Mouse (Mus musculus) stomach, embryonic 16.5 days (tissue): ENCODE results near the gene Gm20716. TPM values are rescaled to one million over a fixed set of nuclear protein-coding genes. Genes with fewer than 3 reads are reported as not detected.

ENCODE experiments used
- ATAC-seq: fragments of 200-750 bp; cut with Nextera tagmentation; 2 replicates; pipeline ENCODE4 v1.8.0; 2017; ENCODE audit warnings: moderate number of reproducible peaks, moderate TSS enrichment; ENCODE audit not compliant: insufficient read depth, low FRiP score
- H3K27ac ChIP-seq: fragments of 300-500 bp; sonication (generic); 2 replicates; pipeline ENCODE4 v1.5.1; 2014; ENCODE audit warnings: low read length
- H3K27me3 ChIP-seq: fragments of 300-500 bp; sonication (generic); 2 replicates; pipeline ENCODE4 v1.6.1; 2014; ENCODE audit warnings: low read length, control low read depth, mixed read lengths; ENCODE audit not compliant: control insufficient read depth, insufficient read depth
- H3K36me3 ChIP-seq: fragments of 300-500 bp; sonication (generic); 2 replicates; pipeline ENCODE4 v1.6.1; 2014; ENCODE audit warnings: low read length; ENCODE audit not compliant: control insufficient read depth, insufficient read depth
- H3K4me1 ChIP-seq: fragments of 300-500 bp; sonication (generic); 2 replicates; pipeline ENCODE4 v1.6.1; 2014; ENCODE audit warnings: low read length, control low read depth, mixed read lengths; ENCODE audit not compliant: control insufficient read depth, insufficient read depth
- H3K4me2 ChIP-seq: fragments of 300-500 bp; sonication (generic); 2 replicates; pipeline ENCODE4 v1.6.1; 2014; ENCODE audit warnings: low read depth, low read length, mixed read lengths
- H3K4me3 ChIP-seq: fragments of 300-500 bp; sonication (generic); replicated peaks from 2 replicates; pipeline ENCODE4 v1.5.1; 2014; ENCODE audit warnings: mild to moderate bottlenecking, low read length
- H3K9ac ChIP-seq: fragments of 300-500 bp; sonication (generic); 2 replicates; pipeline ENCODE4 v1.6.1; 2014; ENCODE audit warnings: low read length
- H3K9me3 ChIP-seq: fragments of 300-500 bp; sonication (generic); replicated peaks from 2 replicates; pipeline ENCODE4 v1.6.1; 2016; ENCODE audit warnings: low read length, control low read depth; ENCODE audit not compliant: control insufficient read depth
- WGBS: fragments of 180-500 bp; shearing (Covaris S2); extraction: QIAGEN DNeasy Blood & Tissue Kit; methylation state at CpG from one replicate; pipeline ENCODE4 v1.1.7; 2014; 5-methylcytosine and 5-hydroxymethylcytosine counted together
- polyA plus RNA-seq: library from polyadenylated mRNA; unstranded; fragments of >200 nt; fragmentation: Nextera tagmentation; extraction: Ambion mirVana; gene quantifications from 2 replicates; pipeline ENCODE4 v1.2.1, GENCODE M21; 2015

Gene Gm20716
- 12.3 and 12.6 TPM in 2 replicates for polyA plus RNA-seq

DNA sequence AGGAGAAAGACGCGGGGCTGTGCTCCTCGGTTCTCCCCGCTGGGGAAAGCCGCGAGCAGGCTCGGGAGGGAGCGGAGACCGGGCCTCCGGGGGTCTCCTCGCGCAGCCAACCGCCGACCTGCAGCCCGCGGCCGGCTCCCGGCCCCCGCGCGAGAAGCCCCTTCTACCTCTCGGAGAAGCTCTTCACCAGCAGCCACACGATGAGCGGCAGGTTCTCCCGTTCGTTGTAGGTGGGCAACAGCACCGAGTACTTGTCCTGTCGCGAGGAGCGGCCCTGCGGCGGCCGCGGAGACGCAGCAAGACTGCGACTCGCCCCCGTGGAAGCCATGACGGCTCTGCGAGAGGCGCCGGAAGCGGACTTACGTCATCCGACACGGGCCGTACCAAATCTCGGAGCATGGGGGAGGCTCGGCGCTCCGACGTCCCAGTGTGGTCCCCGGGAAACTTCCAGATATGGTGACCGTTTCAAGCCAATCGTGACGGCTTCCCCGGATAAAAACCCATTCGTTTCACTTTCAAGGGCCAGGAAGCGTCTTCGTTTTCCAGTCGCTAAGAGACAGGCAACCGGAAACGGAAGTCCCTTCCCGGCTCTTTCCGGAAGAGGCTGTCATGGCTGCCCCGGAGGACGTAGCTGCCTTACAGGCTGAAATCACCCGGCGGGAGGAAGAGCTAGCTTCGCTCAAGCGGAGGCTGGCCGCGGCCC lies at the start of gene Gm20716, which contains the start of the genes Dpm1 and Mocs3:
TSS of gene Gm20716 (minus strand) at position 339 of the 703 bp plus-strand sequence.
TSS of gene Dpm1 (minus strand) at position 566 of the 703 bp plus-strand sequence.
TSS of gene Mocs3 (plus strand) at position 597 of the 703 bp plus-strand sequence.
- H3K4me3 ChIP-seq: peak within 1 kb of the TSS; percentile 90
- WGBS: under 1% methylated on average over 73 of the region's 73 CpGs
- peak within 1 kb of the TSS; percentile 84 for H3K27ac ChIP-seq
- H3K9ac ChIP-seq: peak within 1 kb of the TSS; percentile 90
- no peaks in the 10 kb centered on the region for H3K27me3 ChIP-seq
- H3K4me2 ChIP-seq: peak within 1 kb of the TSS; percentile 97
- H3K4me1 ChIP-seq: peaks cover 23% of the 10 kb centered on the region
- no peaks in the 10 kb centered on the region; the same call in 1 of the 2 replicates for H3K36me3 ChIP-seq
- ATAC-seq: peak; percentile 83
- H3K9me3 ChIP-seq: no peaks in the 10 kb centered on the region

DNA sequence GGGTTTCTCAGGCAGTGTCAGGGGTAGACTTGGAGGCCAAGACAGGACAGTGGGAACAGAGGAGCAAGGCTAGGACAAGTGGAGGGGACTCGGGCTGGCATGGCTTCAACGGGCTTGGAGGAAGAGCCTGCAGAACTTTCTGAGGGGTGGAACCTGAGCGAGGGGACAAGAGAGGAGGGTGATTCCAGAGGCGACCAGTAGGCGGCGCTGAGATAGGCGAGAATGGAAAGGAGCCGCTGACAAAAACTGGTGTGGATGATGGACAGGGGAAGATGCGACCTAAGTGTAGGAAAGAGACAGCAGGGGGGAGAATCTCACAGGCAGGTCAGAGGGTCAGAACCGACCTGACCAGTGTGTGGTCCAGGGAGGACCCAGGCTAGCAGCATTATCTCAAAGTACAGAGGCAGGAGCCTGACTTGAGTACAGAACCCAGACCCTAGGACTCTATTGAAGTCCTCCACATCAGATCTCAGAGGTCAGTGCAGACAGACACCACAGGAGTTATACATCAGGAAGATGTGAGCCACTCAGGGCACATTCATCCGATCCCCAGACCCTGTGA lies 44.3 kb upstream of the Gm20716 start:
- Histone ChIP-seq H3K27me3 (peaks cover 14% of the 10 kb centered on the region), H3K9ac (no peak overlapping the region), H3K4me2 (no peak overlapping the region), H3K36me3 (no peaks in the 10 kb centered on the region), H3K4me1 (no peaks in the 10 kb centered on the region), H3K27ac (no peak overlapping the region), H3K4me3 (no peak overlapping the region), H3K9me3 (no peaks in the 10 kb centered on the region)
- WGBS: 9% methylated on average over 11 of the region's 11 CpGs
- ATAC-seq: no peak

DNA sequence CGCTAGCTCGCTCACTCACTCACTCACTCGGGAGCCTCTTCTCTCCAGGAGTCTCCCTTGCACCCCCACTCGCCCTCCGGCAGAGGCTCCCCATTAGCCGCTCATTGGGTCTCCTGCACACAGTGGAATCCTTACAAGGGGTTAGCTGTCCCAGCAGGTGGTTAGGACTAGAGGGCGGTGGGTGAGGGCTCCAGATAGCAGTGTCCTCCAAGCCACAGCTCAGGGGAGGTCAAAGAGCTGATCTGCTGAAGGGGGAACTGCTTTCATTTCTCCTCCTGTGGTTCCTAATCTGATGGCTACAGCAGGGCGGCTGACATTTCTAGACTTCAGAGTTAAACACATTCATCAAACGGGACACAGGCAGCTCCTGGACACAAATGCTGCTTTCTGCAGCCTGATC lies 43.2 kb upstream of the Gm20716 start:
- Histone ChIP-seq H3K9ac (no peak overlapping the region), H3K36me3 (no peaks in the 10 kb centered on the region), H3K9me3 (no peaks in the 10 kb centered on the region), H3K27me3 (peaks cover 10% of the 10 kb centered on the region; the same call in 1 of the 2 replicates), H3K4me1 (no peaks in the 10 kb centered on the region), H3K27ac (no peak overlapping the region), H3K4me3 (no peak overlapping the region), H3K4me2 (no peak overlapping the region)
- WGBS: 35% methylated on average over 9 of the region's 9 CpGs
- ATAC-seq: no peak

DNA sequence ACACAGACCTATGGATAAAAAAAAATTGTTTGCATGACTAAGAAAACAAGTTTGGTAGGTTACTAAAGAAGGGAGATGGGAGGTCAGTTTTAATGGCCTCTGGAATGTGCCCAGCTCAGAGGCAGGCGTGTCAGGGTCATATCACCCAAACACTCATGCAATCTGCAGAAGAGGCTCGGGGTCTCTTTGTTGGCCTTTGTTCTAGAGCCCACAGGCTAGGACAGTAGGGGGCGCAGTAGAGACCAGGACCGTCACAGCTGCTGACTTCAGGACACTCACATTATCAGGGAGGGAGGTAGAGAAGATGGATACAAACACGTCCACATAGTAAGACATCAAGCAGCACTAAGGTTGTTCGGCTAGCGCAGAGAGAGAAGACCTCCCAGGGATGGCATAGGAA lies 37.9 kb upstream of the Gm20716 start:
- no peak overlapping the region for H3K9ac ChIP-seq
- ATAC-seq: no peak; the same call in 1 of the 2 replicates
- H3K4me3 ChIP-seq: no peak overlapping the region
- H3K4me2 ChIP-seq: peak overlapping the region; percentile 20; the same call in 1 of the 2 replicates
- no peak overlapping the region for H3K27ac ChIP-seq
- 31% methylated on average over 7 of the region's 7 CpGs for WGBS
- H3K9me3 ChIP-seq: no peaks in the 10 kb centered on the region
- no peaks in the 10 kb centered on the region for H3K36me3 ChIP-seq
- H3K4me1 ChIP-seq: no peaks in the 10 kb centered on the region
- no peaks in the 10 kb centered on the region for H3K27me3 ChIP-seq

DNA sequence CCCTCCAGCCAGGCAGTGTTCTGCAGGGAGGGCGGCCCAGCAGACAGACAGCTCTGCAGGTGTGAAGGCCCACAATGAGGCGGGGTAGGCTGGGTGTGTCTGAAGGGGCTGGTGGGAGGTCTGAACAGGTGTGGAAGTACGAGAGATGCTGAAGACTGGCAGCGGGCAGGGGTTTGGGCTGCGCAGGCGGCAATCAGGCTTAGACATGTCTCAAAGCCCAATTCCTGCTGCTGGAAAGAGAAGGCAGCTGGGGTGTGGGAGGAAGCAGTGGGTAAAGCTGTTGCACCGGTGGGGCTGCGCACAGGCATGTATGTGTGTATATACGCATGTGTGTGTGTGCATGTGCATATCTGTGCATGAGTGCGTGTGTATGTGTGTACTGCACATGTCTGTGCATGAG lies 30.7 kb upstream of the Gm20716 start:
- 78% methylated on average over 10 of the region's 10 CpGs for WGBS
- Histone ChIP-seq H3K36me3 (no peaks in the 10 kb centered on the region), H3K9me3 (no peaks in the 10 kb centered on the region), H3K27ac (no peak overlapping the region), H3K4me1 (no peaks in the 10 kb centered on the region), H3K27me3 (no peaks in the 10 kb centered on the region; the same call in 1 of the 2 replicates), H3K4me3 (no peak overlapping the region), H3K4me2 (no peak overlapping the region), H3K9ac (no peak overlapping the region)
- 0 out of 2 replicates have a peak, but pooled peaks have one; percentile 25 for ATAC-seq

DNA sequence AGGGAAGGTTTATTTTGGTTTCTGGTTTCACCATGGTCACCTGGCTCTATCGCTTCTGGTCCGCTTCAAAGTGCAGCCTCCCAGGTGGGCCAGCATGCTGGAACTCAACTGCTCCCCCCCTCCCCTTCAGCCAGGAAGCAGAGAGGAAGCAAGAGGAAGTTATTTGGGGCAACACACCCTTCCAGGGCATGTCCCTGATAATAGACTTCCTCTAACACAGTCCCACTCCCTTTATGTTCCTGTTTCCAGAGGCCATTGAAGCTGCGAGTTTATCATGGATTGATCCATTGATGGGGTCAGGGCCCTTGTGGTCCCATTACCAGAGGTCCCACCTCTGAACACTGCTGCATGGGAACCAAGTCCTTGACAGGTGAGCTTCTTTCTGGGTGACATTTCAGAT lies 30.0 kb upstream of the Gm20716 start:
- WGBS: 60% methylated on average over 3 of the region's 3 CpGs
- no peak overlapping the region for H3K9ac ChIP-seq
- H3K27me3 ChIP-seq: no peaks in the 10 kb centered on the region; the same call in 1 of the 2 replicates
- no peak for ATAC-seq
- H3K4me2 ChIP-seq: no peak overlapping the region
- no peaks in the 10 kb centered on the region for H3K36me3 ChIP-seq
- no peak overlapping the region for H3K27ac ChIP-seq
- no peaks in the 10 kb centered on the region for H3K9me3 ChIP-seq
- H3K4me1 ChIP-seq: no peaks in the 10 kb centered on the region
- no peak overlapping the region for H3K4me3 ChIP-seq

DNA sequence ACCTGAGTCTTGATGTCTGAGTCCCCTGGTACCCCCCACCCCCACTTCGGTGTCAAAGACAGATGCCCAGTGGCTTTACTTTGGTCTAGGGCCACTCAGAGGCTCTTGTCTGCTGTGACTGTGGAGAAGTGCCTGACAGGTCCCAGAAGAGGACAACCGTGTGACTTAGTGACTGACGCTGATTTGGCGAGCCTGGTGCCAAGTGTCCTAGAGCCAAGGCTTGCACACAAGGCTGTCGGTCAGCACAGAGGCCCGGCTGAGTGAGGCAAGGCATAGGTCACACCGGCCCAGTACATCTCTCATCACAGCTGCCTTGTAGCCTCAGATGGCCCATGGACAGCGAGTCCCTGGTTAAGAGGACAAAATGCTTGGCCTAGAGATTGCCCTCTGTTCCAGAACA lies 28.9 kb upstream of the Gm20716 start:
- no peak overlapping the region for H3K9ac ChIP-seq
- WGBS: 87% methylated on average over 8 of the region's 8 CpGs
- H3K9me3 ChIP-seq: no peaks in the 10 kb centered on the region
- no peak overlapping the region for H3K4me3 ChIP-seq
- no peaks in the 10 kb centered on the region; the same call in 1 of the 2 replicates for H3K27me3 ChIP-seq
- H3K27ac ChIP-seq: no peak overlapping the region
- ATAC-seq: no peak
- no peaks in the 10 kb centered on the region for H3K36me3 ChIP-seq
- no peak overlapping the region for H3K4me2 ChIP-seq
- H3K4me1 ChIP-seq: no peaks in the 10 kb centered on the region

DNA sequence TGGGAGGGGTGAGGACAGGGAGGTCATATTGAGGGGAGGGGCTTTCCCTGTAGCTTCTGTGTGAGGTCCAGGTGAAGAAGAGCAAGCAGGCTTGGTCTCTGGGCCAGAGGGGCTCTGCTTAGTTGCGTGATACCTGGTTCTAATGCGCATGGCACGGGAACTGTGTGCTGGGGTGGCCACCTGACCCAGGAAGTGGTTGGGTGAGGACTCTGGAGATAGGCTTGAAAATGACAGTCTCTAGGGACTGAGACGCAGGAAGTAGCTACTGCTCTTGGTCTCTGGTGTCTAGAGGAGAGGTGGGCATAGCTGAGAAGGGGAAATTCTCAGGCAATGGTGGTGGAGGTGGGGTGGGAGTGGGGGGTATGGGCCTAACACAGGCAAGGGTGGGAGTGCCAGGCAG lies 27.0 kb upstream of the Gm20716 start:
- ATAC-seq: no peak
- H3K27me3 ChIP-seq: no peaks in the 10 kb centered on the region
- H3K9me3 ChIP-seq: no peaks in the 10 kb centered on the region
- no peak overlapping the region for H3K4me2 ChIP-seq
- H3K27ac ChIP-seq: no peak overlapping the region
- no peaks in the 10 kb centered on the region for H3K4me1 ChIP-seq
- no peak overlapping the region for H3K9ac ChIP-seq
- no peak overlapping the region for H3K4me3 ChIP-seq
- no peaks in the 10 kb centered on the region for H3K36me3 ChIP-seq
- 80% methylated on average over 4 of the region's 4 CpGs for WGBS

DNA sequence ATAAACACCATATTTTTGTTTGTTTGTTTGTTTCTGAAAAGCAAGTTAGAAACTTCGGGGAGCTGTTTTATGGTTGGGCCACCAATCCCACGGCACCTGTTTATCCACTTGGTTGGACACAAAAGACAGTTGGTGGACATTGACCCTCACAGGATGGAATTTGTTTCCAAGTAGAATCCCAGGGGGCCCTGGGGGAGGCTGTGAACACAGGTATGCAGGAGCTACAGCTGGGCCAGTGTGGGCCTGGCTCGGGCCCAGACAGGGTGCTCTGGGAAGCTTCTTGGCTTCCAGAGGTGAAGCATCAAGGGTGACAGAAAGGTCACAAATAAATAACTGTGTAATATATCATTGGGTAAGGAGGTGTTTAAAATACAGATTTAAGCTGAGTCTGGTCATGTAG lies 26.3 kb upstream of the Gm20716 start:
- whole genome bisulfite sequencing: 56% methylated on average over 3 of the region's 3 CpGs
- H3K36me3 ChIP-seq: no peaks in the 10 kb centered on the region
- no peak overlapping the region for H3K9ac ChIP-seq
- H3K27ac ChIP-seq: no peak overlapping the region
- ATAC-seq: no peak
- H3K4me3 ChIP-seq: no peak overlapping the region
- no peak overlapping the region for H3K4me2 ChIP-seq
- no peaks in the 10 kb centered on the region for H3K27me3 ChIP-seq
- H3K9me3 ChIP-seq: no peaks in the 10 kb centered on the region
- no peaks in the 10 kb centered on the region for H3K4me1 ChIP-seq
